ENCODE assay signal across 17 mouse cellular contexts in genomic region chr8:118713111-118713510, GRCm38 (mm10).
DNase-seq lines count a peak whose midpoint lies in the region; ATAC-seq and TF ChIP-seq lines count a peak whose summit lies in the region.
"Had no signal": no experiment of that assay in that cellular context is flagged by ENCODE, and none has a peak within 500 bp of the region (broad histone marks: within the 10 kb centered on the region; RNA-seq: fewer than 3 reads in every experiment).

No protein-coding gene starts in this region.

- no peak for TF ChIP-seq CTCF in midbrain, postnatal 0 days (IDR thresholded peaks at IDR 0.05)
- TF ChIP-seq CTCF in kidney, postnatal 0 days (IDR thresholded peaks at IDR 0.05; ENCODE audit: low read depth): no peak

- H3K4me2 ChIP-seq in midbrain, embryonic 14.5 days (ENCODE audit: low read length): no peak overlapping the region
- H3K4me2 ChIP-seq in midbrain, postnatal 0 days (ENCODE audit: low read depth, low read length, poor library complexity, severe bottlenecking): no peak overlapping the region
- H3K4me2 ChIP-seq in kidney, postnatal 0 days (ENCODE audit: low read length): no peak overlapping the region
- H3K4me2 ChIP-seq: midbrain, embryonic 12.5 days; neural tube, embryonic 13.5 days had no signal

- H3K9me3 ChIP-seq in midbrain, embryonic 14.5 days (ENCODE audit: control insufficient read depth, low read length): 0 out of 2 replicates have a peak, but pooled peaks cover 3% of the 10 kb centered on the region
- H3K9me3 ChIP-seq in midbrain, postnatal 0 days (ENCODE audit: low read length): peaks cover 5% of the 10 kb centered on the region; the same call in 1 of the 2 replicates
- no peaks in the 10 kb centered on the region for H3K9me3 ChIP-seq in kidney, postnatal 0 days (replicated peaks; ENCODE audit: low read length)
- H3K9me3 ChIP-seq: midbrain, embryonic 12.5 days had no signal

- ATAC-seq in midbrain, embryonic 14.5 days (ENCODE audit: low FRiP score, low TSS enrichment): no peak
- ATAC-seq in midbrain, postnatal 0 days (ENCODE audit: low FRiP score): no peak
- ATAC-seq in kidney, postnatal 0 days (replicated peaks; ENCODE audit: low FRiP score, low read depth): no peak

- no peaks in the 10 kb centered on the region for H3K4me1 ChIP-seq in midbrain, embryonic 14.5 days (ENCODE audit: control insufficient read depth, insufficient read depth, low read length)
- H3K4me1 ChIP-seq in midbrain, postnatal 0 days (ENCODE audit: insufficient read depth, low read length): no peaks in the 10 kb centered on the region
- no peaks in the 10 kb centered on the region for H3K4me1 ChIP-seq in kidney, postnatal 0 days (replicated peaks; ENCODE audit: insufficient read depth, low read length)
- H3K4me1 ChIP-seq: hindbrain, embryonic 10.5 days; midbrain, embryonic 12.5 days; neural tube, embryonic 13.5 days had no signal

- no peak overlapping the region for H3K27ac ChIP-seq in midbrain, embryonic 14.5 days (replicated peaks; ENCODE audit: low read depth, low read length)
- no peak overlapping the region for H3K27ac ChIP-seq in midbrain, postnatal 0 days (ENCODE audit: low read depth, low read length)
- no peak overlapping the region for H3K27ac ChIP-seq in kidney, postnatal 0 days
- H3K27ac ChIP-seq: hindbrain, embryonic 10.5 days; midbrain, embryonic 12.5 days; neural tube, embryonic 13.5 days; stomach, postnatal 0 days had no signal

- no peaks in the 10 kb centered on the region for H3K36me3 ChIP-seq in midbrain, embryonic 14.5 days (ENCODE audit: control insufficient read depth, insufficient read depth, low read length)
- H3K36me3 ChIP-seq in midbrain, postnatal 0 days (ENCODE audit: insufficient read depth, low read length): no peaks in the 10 kb centered on the region; the same call in 1 of the 2 replicates
- H3K36me3 ChIP-seq in kidney, postnatal 0 days (ENCODE audit: insufficient read depth, low read length): no peaks in the 10 kb centered on the region
- H3K36me3 ChIP-seq: hindbrain, embryonic 10.5 days; midbrain, embryonic 12.5 days; neural tube, embryonic 13.5 days had no signal

- peak; percentile 22 to 24 for DNase-seq in heart, adult 18-20 months
- no peak for DNase-seq in heart, postnatal 36 days
- DNase-seq in midbrain, embryonic 14.5 days: peak; percentile 24
- DNase-seq in midbrain, postnatal 0 days (ENCODE audit: low spot score): no peak
- DNase-seq in kidney, postnatal 0 days (ENCODE audit: low spot score): peak; percentile 9
- DNase-seq in retina, embryonic 14.5 days (ENCODE audit: low spot score): peak; percentile 15
- DNase-seq in spleen, postnatal 36 days (ENCODE audit: low spot score in 2 of 2): no peak
- no peak for DNase-seq in frontal cortex, postnatal 10 days (ENCODE audit: low spot score in 2 of 2)
- DNase-seq: adrenal gland, postnatal 14 days; cerebellum, adult 8-10 months; left cerebral cortex, postnatal 4 days; lung, postnatal 10 days; right cerebral cortex, postnatal 4 days had no signal

- H3K9ac ChIP-seq in midbrain, embryonic 14.5 days (replicated peaks; ENCODE audit: low read length): no peak overlapping the region
- no peak overlapping the region for H3K9ac ChIP-seq in midbrain, postnatal 0 days (replicated peaks; ENCODE audit: low read length, poor library complexity, severe bottlenecking)
- H3K9ac ChIP-seq in kidney, postnatal 0 days (ENCODE audit: low read depth, low read length): no peak overlapping the region
- H3K9ac ChIP-seq: midbrain, embryonic 12.5 days; neural tube, embryonic 13.5 days had no signal

- no peaks in the 10 kb centered on the region for H3K27me3 ChIP-seq in midbrain, embryonic 14.5 days (ENCODE audit: control insufficient read depth, insufficient read depth, low read length)
- no peaks in the 10 kb centered on the region for H3K27me3 ChIP-seq in midbrain, postnatal 0 days (ENCODE audit: insufficient read depth, low read length)
- no peaks in the 10 kb centered on the region for H3K27me3 ChIP-seq in kidney, postnatal 0 days (ENCODE audit: insufficient read depth, low read length)
- H3K27me3 ChIP-seq: midbrain, embryonic 12.5 days; neural tube, embryonic 13.5 days had no signal

- no peak overlapping the region for H3K4me3 ChIP-seq in midbrain, embryonic 14.5 days (replicated peaks; ENCODE audit: low read depth, low read length)
- no peak overlapping the region for H3K4me3 ChIP-seq in midbrain, postnatal 0 days (ENCODE audit: low read depth, low read length)
- no peak overlapping the region for H3K4me3 ChIP-seq in kidney, postnatal 0 days (replicated peaks; ENCODE audit: low read depth, low read length)
- H3K4me3 ChIP-seq: hindbrain, embryonic 10.5 days; midbrain, embryonic 12.5 days; neural tube, embryonic 13.5 days had no signal

- intact Hi-C loops in heart, postnatal 36 days (cut with DNase I): no loop called here

- 86% methylated on average over 11 of the region's 11 CpGs for WGBS in midbrain, embryonic 14.5 days
- WGBS in midbrain, postnatal 0 days: 75% methylated on average over 11 of the region's 11 CpGs
- 59% methylated on average over 11 of the region's 11 CpGs for WGBS in kidney, postnatal 0 days

Comparison
In these comparisons a context has a peak if more than half of its experiments do, and no peak if none do; other contexts are left out.
1. DNase-seq: peak in heart, adult 18-20 months (2 of 2), midbrain, embryonic 14.5 days (single experiment), kidney, postnatal 0 days (single experiment) and retina, embryonic 14.5 days (single experiment); none in heart, postnatal 36 days (0 of 2), midbrain, postnatal 0 days (single experiment), spleen, postnatal 36 days (0 of 2) and frontal cortex, postnatal 10 days (0 of 2).